Mouse (Mus musculus): ENCODE data around the gene Cds1. TPM values are rescaled to one million over a fixed set of nuclear protein-coding genes. Genes with fewer than 3 reads are reported as not detected.

The Cds1 gene
- polyA plus RNA-seq, 1 experiment from 2014 or later = 3.6 TPM

GRCm38 (mm10) chr5:101780918-101781317, 16.0 kb downstream of the Cds1 start:
- 89% methylated on average over 4 of the region's 4 CpGs for WGBS
- ATAC-seq (ENCODE audit: low FRiP score) = no peak
- no peaks in the 10 kb centered on the region for H3K36me3 ChIP-seq
- no peaks in the 10 kb centered on the region for H3K9me3 ChIP-seq
- H3K4me1 ChIP-seq (replicated peaks) = peaks cover 5% of the 10 kb centered on the region; the same call in 1 of the 2 replicates
- no peaks in the 10 kb centered on the region for H3K27me3 ChIP-seq
- no peak overlapping the region for H3K4me3 ChIP-seq
- no peak overlapping the region for H3K9ac ChIP-seq
- H3K4me2 ChIP-seq = no peak overlapping the region
- H3K27ac ChIP-seq = no peak overlapping the region

- no peak overlapping the region for H3K4me2 ChIP-seq
Measured at GRCm38 (mm10) chr5:101784328-101784727, 19.4 kb downstream of the Cds1 start.

GRCm38 (mm10) chr5:101784787-101785186, 19.9 kb downstream of the Cds1 start:
- H3K27ac ChIP-seq = no peak overlapping the region
- H3K9me3 ChIP-seq = no peaks in the 10 kb centered on the region
- H3K9ac ChIP-seq = no peak overlapping the region
- H3K4me3 ChIP-seq = no peak overlapping the region
- H3K4me2 ChIP-seq = no peak overlapping the region
- no peak for ATAC-seq (ENCODE audit: low FRiP score)
- WGBS = 94% methylated on average over 2 of the region's 2 CpGs
- H3K4me1 ChIP-seq (replicated peaks) = peaks cover 2% of the 10 kb centered on the region; the same call in 1 of the 2 replicates
- H3K27me3 ChIP-seq = no peaks in the 10 kb centered on the region
- H3K36me3 ChIP-seq = no peaks in the 10 kb centered on the region

More at GRCm38 (mm10) chr5:101784328-101784727, 19.4 kb downstream of the Cds1 start:
- H3K36me3 ChIP-seq = no peaks in the 10 kb centered on the region
- H3K27ac ChIP-seq = no peak overlapping the region
- 90% methylated on average over 3 of the region's 3 CpGs for WGBS
- peaks cover 4% of the 10 kb centered on the region; the same call in 1 of the 2 replicates for H3K4me1 ChIP-seq (replicated peaks)
- no peak overlapping the region for H3K4me3 ChIP-seq
- no peaks in the 10 kb centered on the region for H3K27me3 ChIP-seq
- no peaks in the 10 kb centered on the region for H3K9me3 ChIP-seq
- no peak for ATAC-seq (ENCODE audit: low FRiP score)
- no peak overlapping the region for H3K9ac ChIP-seq

GRCm38 (mm10) chr5:101785921-101786614, 21.1 kb downstream of the Cds1 start:
- no peak overlapping the region for H3K27ac ChIP-seq
- no peaks in the 10 kb centered on the region for H3K9me3 ChIP-seq
- no peak overlapping the region for H3K4me3 ChIP-seq
- WGBS = 50% methylated on average over 4 of the region's 4 CpGs
- H3K4me1 ChIP-seq (replicated peaks) = peaks cover 2% of the 10 kb centered on the region; the same call in 1 of the 2 replicates
- H3K4me2 ChIP-seq = no peak overlapping the region
- ATAC-seq (ENCODE audit: low FRiP score) = no peak
- no peak overlapping the region for H3K9ac ChIP-seq
- no peaks in the 10 kb centered on the region for H3K36me3 ChIP-seq
- no peaks in the 10 kb centered on the region for H3K27me3 ChIP-seq

- H3K27ac ChIP-seq = no peak overlapping the region
- H3K4me2 ChIP-seq = no peak overlapping the region
- H3K27me3 ChIP-seq = no peaks in the 10 kb centered on the region
- H3K9ac ChIP-seq = no peak overlapping the region
- no peaks in the 10 kb centered on the region for H3K36me3 ChIP-seq
- no peak for ATAC-seq (ENCODE audit: low FRiP score)
- no peak overlapping the region for H3K4me3 ChIP-seq
- H3K9me3 ChIP-seq = no peaks in the 10 kb centered on the region
- no peaks in the 10 kb centered on the region for H3K4me1 ChIP-seq (replicated peaks)
Measured at GRCm38 (mm10) chr5:101789770-101790169, 24.8 kb downstream of the Cds1 start.

- no peak for ATAC-seq (ENCODE audit: low FRiP score)
- Histone ChIP-seq H3K4me3 (no peak overlapping the region), H3K27ac (no peak overlapping the region), H3K4me2 (no peak overlapping the region), H3K36me3 (no peaks in the 10 kb centered on the region), H3K9ac (no peak overlapping the region), H3K4me1 (replicated peaks) (no peaks in the 10 kb centered on the region), H3K9me3 (no peaks in the 10 kb centered on the region), H3K27me3 (no peaks in the 10 kb centered on the region)
- WGBS = 55% methylated on average over 5 of the region's 5 CpGs
Measured at GRCm38 (mm10) chr5:101790560-101790959, 25.6 kb downstream of the Cds1 start.

- H3K27ac ChIP-seq = no peak overlapping the region
- WGBS = 87% methylated on average over 4 of the region's 4 CpGs
- no peaks in the 10 kb centered on the region for H3K4me1 ChIP-seq (replicated peaks)
- no peak overlapping the region for H3K9ac ChIP-seq
- no peaks in the 10 kb centered on the region for H3K9me3 ChIP-seq
- no peak for ATAC-seq (ENCODE audit: low FRiP score)
- H3K4me3 ChIP-seq = no peak overlapping the region
- no peak overlapping the region for H3K4me2 ChIP-seq
- no peaks in the 10 kb centered on the region for H3K27me3 ChIP-seq
- no peaks in the 10 kb centered on the region for H3K36me3 ChIP-seq
Measured at GRCm38 (mm10) chr5:101792665-101793064, 27.7 kb downstream of the Cds1 start.

- peaks cover 4% of the 10 kb centered on the region; the same call in 1 of the 2 replicates for H3K9me3 ChIP-seq
- H3K4me3 ChIP-seq = no peak overlapping the region
- no peaks in the 10 kb centered on the region for H3K4me1 ChIP-seq (replicated peaks)
- no peak overlapping the region for H3K4me2 ChIP-seq
- 71% methylated on average over 2 of the region's 2 CpGs for WGBS
- no peaks in the 10 kb centered on the region for H3K27me3 ChIP-seq
- H3K9ac ChIP-seq = no peak overlapping the region
- ATAC-seq (ENCODE audit: low FRiP score) = no peak
- no peaks in the 10 kb centered on the region for H3K36me3 ChIP-seq
- H3K27ac ChIP-seq = no peak overlapping the region
Measured at GRCm38 (mm10) chr5:101801891-101802290, 37.0 kb downstream of the Cds1 start.

- Histone ChIP-seq H3K9ac (no peak overlapping the region), H3K9me3 (peaks cover 4% of the 10 kb centered on the region; the same call in 1 of the 2 replicates), H3K4me2 (no peak overlapping the region), H3K4me3 (no peak overlapping the region), H3K27me3 (no peaks in the 10 kb centered on the region), H3K27ac (no peak overlapping the region), H3K36me3 (no peaks in the 10 kb centered on the region), H3K4me1 (replicated peaks) (no peaks in the 10 kb centered on the region)
- 87% methylated on average over 9 of the region's 9 CpGs for WGBS
- ATAC-seq (ENCODE audit: low FRiP score) = no peak
Measured at GRCm38 (mm10) chr5:101802358-101803022, 37.6 kb downstream of the Cds1 start.

GRCm38 (mm10) chr5:101811296-101812169, 46.6 kb downstream of the Cds1 start:
- Histone ChIP-seq H3K4me3 (no peak overlapping the region), H3K9me3 (no peaks in the 10 kb centered on the region), H3K27me3 (no peaks in the 10 kb centered on the region), H3K27ac (no peak overlapping the region), H3K4me2 (no peak overlapping the region), H3K36me3 (no peaks in the 10 kb centered on the region), H3K9ac (no peak overlapping the region), H3K4me1 (replicated peaks) (no peaks in the 10 kb centered on the region)
- ATAC-seq (ENCODE audit: low FRiP score) = no peak
- 87% methylated on average over 6 of the region's 6 CpGs for WGBS

GRCm38 (mm10) chr5:101816822-101817221, 51.9 kb downstream of the Cds1 start:
- ATAC-seq (ENCODE audit: low FRiP score) = no peak

GRCm38 (mm10) chr5:101819216-101819615, 54.3 kb downstream of the Cds1 start:
- Histone ChIP-seq H3K27ac (no peak overlapping the region), H3K4me2 (no peak overlapping the region), H3K4me3 (no peak overlapping the region), H3K27me3 (peaks cover 14% of the 10 kb centered on the region; the same call in 1 of the 2 replicates), H3K9ac (no peak overlapping the region), H3K9me3 (no peaks in the 10 kb centered on the region), H3K4me1 (replicated peaks) (0 out of 2 replicates have a peak, but pooled peaks cover 2% of the 10 kb centered on the region), H3K36me3 (no peaks in the 10 kb centered on the region)
- no peak for ATAC-seq (ENCODE audit: low FRiP score)
- 61% methylated on average over 10 of the region's 10 CpGs for WGBS

More at GRCm38 (mm10) chr5:101816822-101817221, 51.9 kb downstream of the Cds1 start:
- H3K27me3 ChIP-seq = 0 out of 2 replicates have a peak, but pooled peaks cover 3% of the 10 kb centered on the region
- H3K36me3 ChIP-seq = no peaks in the 10 kb centered on the region
- no peak overlapping the region for H3K4me2 ChIP-seq
- 63% methylated on average over 7 of the region's 7 CpGs for WGBS
- H3K4me3 ChIP-seq = no peak overlapping the region
- H3K4me1 ChIP-seq (replicated peaks) = 0 out of 2 replicates have a peak, but pooled peaks cover 2% of the 10 kb centered on the region
- no peak overlapping the region for H3K9ac ChIP-seq
- H3K9me3 ChIP-seq = no peaks in the 10 kb centered on the region
- no peak overlapping the region for H3K27ac ChIP-seq
